Mouse (Mus musculus) thymus, adult 2 months (tissue): ENCODE measurements around the gene Slc45a3. TPM values are rescaled to one million over a fixed set of nuclear protein-coding genes. Genes with fewer than 3 reads are reported as not detected.

ENCODE experiments used
- DNase-seq: peaks from one replicate; pipeline ENCODE4 v3.0.0; 2021
- H3K27ac ChIP-seq: fragments of 200-500 bp; 2 replicates; pipeline ENCODE4 v1.5.1; 2012; ENCODE audit warnings: low read length, control low read depth; ENCODE audit not compliant: control insufficient read depth, insufficient read depth
- H3K27me3 ChIP-seq: fragments of 200-500 bp; 2 replicates; pipeline ENCODE4 v1.6.1; 2012; ENCODE audit warnings: mild to moderate bottlenecking, low read length, moderate library complexity, mixed read lengths; ENCODE audit not compliant: control insufficient read depth, insufficient read depth
- H3K36me3 ChIP-seq: fragments of 200-500 bp; 2 replicates; pipeline ENCODE4 v1.6.1; 2012; ENCODE audit warnings: mild to moderate bottlenecking, low read length, moderate library complexity; ENCODE audit not compliant: control insufficient read depth, insufficient read depth
- H3K4me1 ChIP-seq: fragments of 200-500 bp; replicated peaks from 2 replicates; pipeline ENCODE4 v1.6.1; 2012; ENCODE audit warnings: low read length; ENCODE audit not compliant: control insufficient read depth, insufficient read depth
- H3K4me3 ChIP-seq: fragments of 200-500 bp; 2 replicates; pipeline ENCODE4 v1.5.1; 2012; ENCODE audit warnings: mild to moderate bottlenecking, low read length, control low read depth, moderate library complexity; ENCODE audit not compliant: control insufficient read depth, insufficient read depth
- CTCF ChIP-seq: fragments of 200-500 bp; IDR thresholded peaks from 2 replicates; pipeline ENCODE4 v1.5.1; 2012; ENCODE audit warnings: mild to moderate bottlenecking, control low read depth, low read length, moderate library complexity, borderline replicate concordance; ENCODE audit not compliant: control insufficient read depth, poor library complexity, insufficient read depth; ENCODE audit errors: extremely low read depth
- POLR2A ChIP-seq: fragments of 200-500 bp; IDR thresholded peaks from 2 replicates; pipeline ENCODE4 v1.6.1; 2012; ENCODE audit warnings: mild to moderate bottlenecking, low read length, control low read depth, moderate library complexity; ENCODE audit not compliant: control insufficient read depth, poor library complexity, insufficient read depth; ENCODE audit errors: extremely low read depth
- WGBS: fragments of 180-500 bp; shearing (Covaris S2); methylation state at CpG from one replicate; pipeline ENCODE4 v1.1.7; 2018; 5-methylcytosine and 5-hydroxymethylcytosine counted together
- polyA plus RNA-seq: library from polyadenylated mRNA; depleted of rRNA; stranded (reverse); fragments of >200 nt; gene quantifications from 2 replicates; pipeline ENCODE4 v1.2.3, GENCODE M21; 2012

Slc45a3 gene
- polyA plus RNA-seq, 1 experiment: 7.1 TPM

DNA sequence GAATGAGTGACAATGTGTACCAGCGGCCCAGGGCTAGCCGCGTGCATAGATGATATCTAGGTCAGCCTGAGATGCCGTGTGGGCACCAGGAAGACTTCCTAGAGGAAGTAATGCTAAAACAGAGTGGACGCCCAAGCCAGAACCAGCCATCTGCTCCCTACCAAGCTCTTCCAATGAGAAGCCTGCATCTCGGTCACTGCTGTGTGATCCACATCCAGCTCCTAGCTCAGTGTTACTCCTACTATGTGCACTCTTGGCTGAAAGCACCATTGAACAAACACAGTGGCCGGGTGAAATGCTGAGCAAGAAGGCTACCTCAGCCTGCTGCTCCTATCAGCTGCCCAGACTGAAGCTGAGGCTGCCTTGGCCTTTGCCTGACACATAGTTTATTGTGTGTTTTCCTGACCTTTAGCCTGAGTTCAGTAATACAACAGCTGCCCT, 29.8 kb downstream of the Slc45a3 start:
- WGBS: 65% methylated on average over 7 of the region's 7 CpGs
- H3K27ac ChIP-seq: no peak overlapping the region

DNA sequence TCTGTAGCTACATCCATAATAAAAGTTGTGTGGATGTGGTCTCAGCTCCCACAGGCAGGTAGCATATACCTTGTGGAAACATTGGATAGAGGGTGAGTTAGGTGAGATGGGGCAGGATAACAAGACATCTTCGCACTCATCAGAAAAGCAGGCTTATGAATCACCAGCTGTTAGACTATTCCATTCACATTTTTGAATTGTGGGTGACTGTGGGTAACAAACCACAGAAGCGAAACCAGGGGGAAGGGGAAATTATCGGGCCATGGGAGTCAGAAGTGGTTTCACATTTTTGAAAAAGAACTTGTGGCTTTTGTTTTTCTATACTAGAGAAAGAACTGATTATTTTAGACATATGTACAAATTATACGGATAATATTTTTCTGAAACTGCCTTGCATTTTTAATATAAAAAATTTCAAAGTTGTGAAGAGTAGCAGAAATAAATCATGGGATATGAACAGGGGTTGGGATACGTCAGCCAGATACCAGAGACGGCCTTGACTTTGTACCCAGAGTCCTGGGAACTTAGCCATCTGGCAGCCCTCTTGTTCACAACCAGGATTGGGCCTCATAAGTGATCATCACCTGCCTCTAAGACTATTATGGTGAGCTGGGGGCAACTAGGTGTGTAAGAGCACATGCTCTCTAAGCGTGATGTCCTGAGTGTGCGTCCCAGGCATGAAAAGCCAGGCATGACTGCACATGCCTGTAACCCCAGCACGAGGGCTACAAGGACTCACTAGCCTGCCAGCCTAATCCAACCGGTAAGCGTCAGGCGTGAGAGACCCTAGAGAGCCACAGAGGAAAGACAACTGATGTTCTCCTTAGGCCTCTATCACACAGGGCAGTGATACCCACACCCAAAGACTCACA, 30.6 kb downstream of the Slc45a3 start:
- H3K36me3 ChIP-seq: no peaks in the 10 kb centered on the region
- H3K27ac ChIP-seq: no peak overlapping the region
- no peak for DNase-seq
- no peak overlapping the region for H3K4me3 ChIP-seq
- H3K4me1 ChIP-seq: no peaks in the 10 kb centered on the region
- no peaks in the 10 kb centered on the region for H3K27me3 ChIP-seq
- 54% methylated on average over 12 of the region's 12 CpGs for WGBS
- TF ChIP-seq CTCF: no peak
- no peak for TF ChIP-seq POLR2A

More for the DNA sequence above, 29.8 kb downstream of the Slc45a3 start:
- no peak for DNase-seq
- H3K27me3 ChIP-seq: no peaks in the 10 kb centered on the region
- H3K4me1 ChIP-seq: no peaks in the 10 kb centered on the region
- H3K36me3 ChIP-seq: no peaks in the 10 kb centered on the region
- TF ChIP-seq POLR2A: no peak
- no peak for TF ChIP-seq CTCF
- H3K4me3 ChIP-seq: no peak overlapping the region

- Histone ChIP-seq H3K27ac (no peak overlapping the region), H3K27me3 (no peaks in the 10 kb centered on the region), H3K36me3 (no peaks in the 10 kb centered on the region), H3K4me1 (no peaks in the 10 kb centered on the region), H3K4me3 (no peak overlapping the region)
- 42% methylated on average over 4 of the region's 4 CpGs for WGBS
- DNase-seq: peak; percentile 80
- no peak for TF ChIP-seq CTCF
- TF ChIP-seq POLR2A: no peak
These were observed 32.3 kb downstream of the Slc45a3 start for GRCm38 (mm10) chr1:131995062-131995461.

GRCm38 (mm10) chr1:132000506-132000905, 37.7 kb downstream of the Slc45a3 start:
- Histone ChIP-seq H3K4me3 (no peak overlapping the region), H3K27me3 (no peaks in the 10 kb centered on the region), H3K36me3 (no peaks in the 10 kb centered on the region), H3K27ac (no peak overlapping the region), H3K4me1 (peaks cover 3% of the 10 kb centered on the region)
- peak; percentile 30 for DNase-seq
- TF ChIP-seq CTCF (no peak), POLR2A (no peak)

DNA sequence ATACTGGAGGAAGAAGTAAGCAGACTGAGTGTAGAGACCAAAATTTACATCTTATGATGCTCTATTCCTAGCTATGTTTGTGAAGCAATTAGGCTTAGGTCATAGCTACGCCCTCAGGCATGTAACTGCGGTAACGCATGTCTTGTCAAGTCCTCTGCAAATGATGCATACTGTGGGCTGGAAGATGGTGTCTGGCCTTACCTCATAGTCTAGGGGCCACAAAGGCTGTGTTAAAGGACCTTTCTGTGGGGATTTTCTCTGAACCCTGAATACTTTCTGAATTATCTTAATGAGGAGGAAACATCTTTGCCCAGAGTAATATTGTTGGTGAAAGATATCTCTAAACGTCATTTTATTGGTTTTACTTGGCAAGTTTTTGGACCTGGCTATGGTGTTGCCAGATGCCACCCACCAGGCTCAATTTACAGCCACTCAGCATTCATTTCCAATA, 39.1 kb downstream of the Slc45a3 start:
- Histone ChIP-seq H3K36me3 (no peaks in the 10 kb centered on the region), H3K27me3 (no peaks in the 10 kb centered on the region), H3K4me1 (peaks cover 5% of the 10 kb centered on the region), H3K4me3 (no peak overlapping the region), H3K27ac (no peak overlapping the region)
- TF ChIP-seq CTCF (no peak), POLR2A (no peak)
- no peak for DNase-seq
- 91% methylated on average over 4 of the region's 4 CpGs for WGBS

GRCm38 (mm10) chr1:132003111-132003510, 40.3 kb downstream of the Slc45a3 start:
- 84% methylated on average over 2 of the region's 2 CpGs for WGBS
- no peaks in the 10 kb centered on the region for H3K36me3 ChIP-seq
- peaks cover 5% of the 10 kb centered on the region for H3K4me1 ChIP-seq
- no peak for TF ChIP-seq POLR2A
- TF ChIP-seq CTCF: no peak
- H3K4me3 ChIP-seq: no peak overlapping the region
- no peak for DNase-seq
- no peaks in the 10 kb centered on the region for H3K27me3 ChIP-seq
- H3K27ac ChIP-seq: no peak overlapping the region
